Mouse (Mus musculus) ES-Bruce4 (cell line): ENCODE data around the gene Tchp.

Source experiments
- CTCF ChIP-seq: IDR thresholded peaks from one replicate; pipeline ENCODE4 v1.8.1; 2011; ENCODE audit warnings: low read depth, low read length
- EP300 ChIP-seq: IDR thresholded peaks from 2 replicates; pipeline ENCODE4 v1.6.1; 2011; ENCODE audit warnings: low read depth, low read length; ENCODE audit not compliant: insufficient read depth
- POLR2A ChIP-seq: IDR thresholded peaks from one replicate; pipeline ENCODE4 v1.8.1; 2011; ENCODE audit warnings: low read length; ENCODE audit not compliant: insufficient read depth

GRCm38 (mm10) chr5:114764812-114765735 lies 57.5 kb downstream of the Tchp start:
- TF ChIP-seq CTCF, result peak; percentile 58
- TF ChIP-seq EP300, result no peak
- no peak for TF ChIP-seq POLR2A
